Mouse (Mus musculus) heart, postnatal 0 days (tissue): ENCODE results near the gene Phf21a.

Experiments
- CTCF ChIP-seq: IDR thresholded peaks from 2 replicates; pipeline ENCODE4 v1.5.1; 2016; ENCODE audit warnings: antibody characterized with exemption, control low read depth, low read depth
- EP300 ChIP-seq: IDR thresholded peaks from 2 replicates; pipeline ENCODE4 v1.6.1; 2016; ENCODE audit warnings: antibody characterized with exemption, low read depth

- TF ChIP-seq CTCF (no peak), EP300 (no peak)
Observed at GRCm38 (mm10) chr2:92069630-92070029, 23.3 kb upstream of the Phf21a start.
